Mouse (Mus musculus) heart, embryonic 13.5 days (tissue): ENCODE results near the gene Mpp4. TPM values are rescaled to one million over a fixed set of nuclear protein-coding genes. Genes with fewer than 3 reads are reported as not detected.

Experiments used
- ATAC-seq: fragments of 200-750 bp; cut with Nextera tagmentation; 2 replicates; pipeline ENCODE4 v1.8.0; 2017; ENCODE audit warnings: moderate TSS enrichment; ENCODE audit not compliant: insufficient number of reproducible peaks, low FRiP score, low TSS enrichment; ENCODE audit errors: extremely low read depth
- H3K27ac ChIP-seq: fragments of 300-500 bp; sonication (generic); replicated peaks from 2 replicates; pipeline ENCODE4 v1.5.1; 2015; ENCODE audit warnings: moderate library complexity, mild to moderate bottlenecking, inconsistent platforms
- H3K27me3 ChIP-seq: fragments of 300-500 bp; sonication (generic); replicated peaks from 2 replicates; pipeline ENCODE4 v1.6.1; 2015; ENCODE audit warnings: mild to moderate bottlenecking, inconsistent platforms
- H3K36me3 ChIP-seq: fragments of 300-500 bp; sonication (generic); 2 replicates; pipeline ENCODE4 v1.6.1; 2015; ENCODE audit warnings: mild to moderate bottlenecking, inconsistent platforms
- H3K4me1 ChIP-seq: fragments of 300-500 bp; sonication (generic); 2 replicates; pipeline ENCODE4 v1.6.1; 2015; ENCODE audit warnings: inconsistent platforms
- H3K4me2 ChIP-seq: fragments of 300-500 bp; sonication (generic); 2 replicates; pipeline ENCODE4 v1.6.1; 2015; ENCODE audit warnings: inconsistent platforms, mild to moderate bottlenecking, moderate library complexity
- H3K4me3 ChIP-seq: fragments of 300-500 bp; sonication (generic); 2 replicates; pipeline ENCODE4 v1.5.1; 2015; ENCODE audit warnings: moderate library complexity, mild to moderate bottlenecking, inconsistent platforms
- H3K9ac ChIP-seq: fragments of 300-500 bp; sonication (generic); 2 replicates; pipeline ENCODE4 v1.6.1; 2015; ENCODE audit warnings: inconsistent platforms, mild to moderate bottlenecking, moderate library complexity
- H3K9me3 ChIP-seq: fragments of 300-500 bp; sonication (generic); 2 replicates; pipeline ENCODE4 v1.6.1; 2016; ENCODE audit warnings: inconsistent platforms
- WGBS: fragments of 180-500 bp; shearing (Covaris S2); methylation state at CpG from one replicate; pipeline ENCODE4 v1.1.7; 2015; ENCODE audit warnings: mixed read lengths; 5-methylcytosine and 5-hydroxymethylcytosine counted together
- polyA plus RNA-seq: library from polyadenylated mRNA; unstranded; fragments of >200 nt; fragmentation: Nextera tagmentation; extraction: Ambion mirVana; gene quantifications from 2 replicates; pipeline ENCODE4 v1.2.1, GENCODE M21; 2015

The Mpp4 gene
- polyA plus RNA-seq, 1 experiment from 2014 or later: 0.23 TPM

DNA sequence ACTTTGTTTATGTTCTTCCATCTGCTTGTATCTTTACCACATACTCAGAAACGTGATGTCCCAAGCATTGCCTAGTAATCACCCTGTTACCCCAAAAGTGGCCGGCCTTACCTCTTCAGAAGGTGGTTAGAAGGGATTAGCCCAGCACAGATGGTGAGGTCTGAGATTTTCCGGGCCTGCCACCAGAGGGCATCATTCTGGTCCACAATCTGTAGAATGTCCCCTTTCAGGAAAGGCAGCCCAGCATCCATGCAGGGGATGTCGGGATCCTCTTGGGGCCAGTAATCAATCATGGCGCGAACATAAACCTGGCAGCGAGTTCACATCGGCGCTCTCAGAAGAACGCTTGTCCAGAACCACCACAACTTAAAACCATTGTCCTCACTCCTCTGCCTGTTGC, 18.6 kb downstream of the Mpp4 start:
- Histone ChIP-seq H3K4me3 (no peak overlapping the region), H3K9ac (no peak overlapping the region), H3K27me3 (no peaks in the 10 kb centered on the region; the same call in 1 of the 2 replicates), H3K4me2 (no peak overlapping the region), H3K4me1 (0 out of 2 replicates have a peak, but pooled peaks cover 4% of the 10 kb centered on the region), H3K27ac (no peak overlapping the region), H3K36me3 (no peaks in the 10 kb centered on the region), H3K9me3 (no peaks in the 10 kb centered on the region)
- ATAC-seq: no peak
- WGBS: 74% methylated on average over 10 of the region's 10 CpGs

DNA sequence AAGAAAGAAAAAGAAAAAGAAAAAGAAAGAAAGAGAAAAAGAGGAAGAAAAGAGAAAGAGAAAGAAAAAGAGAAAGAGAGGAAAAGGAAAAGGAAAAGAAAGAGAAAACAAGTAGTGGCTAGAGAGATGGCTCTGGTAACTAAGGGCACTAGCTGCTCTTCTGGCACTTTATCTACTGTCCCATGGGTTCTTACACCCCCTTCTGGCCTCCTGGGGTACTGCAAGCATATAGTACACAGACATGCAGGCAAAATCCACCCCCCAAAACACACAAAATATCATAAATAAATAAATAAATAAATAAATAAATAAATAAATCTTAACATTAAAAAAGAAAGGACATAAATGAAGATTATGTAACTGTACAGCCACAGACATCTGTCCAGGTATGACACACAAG, 20.4 kb downstream of the Mpp4 start:
- Histone ChIP-seq H3K27me3 (no peaks in the 10 kb centered on the region; the same call in 1 of the 2 replicates), H3K9me3 (no peaks in the 10 kb centered on the region), H3K36me3 (no peaks in the 10 kb centered on the region), H3K4me1 (0 out of 2 replicates have a peak, but pooled peaks cover 4% of the 10 kb centered on the region), H3K9ac (no peak overlapping the region), H3K4me3 (no peak overlapping the region), H3K4me2 (no peak overlapping the region), H3K27ac (no peak overlapping the region)
- no peak for ATAC-seq

GRCm38 (mm10) chr1:59134419-59134818, 28.8 kb downstream of the Mpp4 start:
- Histone ChIP-seq H3K4me2 (peak overlapping the region; percentile 16; the same call in 1 of the 2 replicates), H3K9ac (no peak overlapping the region; the same call in 1 of the 2 replicates), H3K36me3 (no peaks in the 10 kb centered on the region), H3K4me3 (no peak overlapping the region), H3K27ac (no peak overlapping the region; the same call in 1 of the 2 replicates), H3K27me3 (no peaks in the 10 kb centered on the region; the same call in none of the 2 replicates), H3K9me3 (no peaks in the 10 kb centered on the region), H3K4me1 (peaks cover 11% of the 10 kb centered on the region)
- 32% methylated on average over 5 of the region's 5 CpGs for WGBS
- ATAC-seq: no peak; the same call in 1 of the 2 replicates

- H3K27ac ChIP-seq: no peak overlapping the region
- H3K9me3 ChIP-seq: no peaks in the 10 kb centered on the region
- H3K9ac ChIP-seq: no peak overlapping the region
- no peaks in the 10 kb centered on the region for H3K36me3 ChIP-seq
- H3K4me1 ChIP-seq: peaks cover under 1% of the 10 kb centered on the region
- ATAC-seq: no peak
- WGBS: 63% methylated on average over 7 of the region's 7 CpGs
- H3K27me3 ChIP-seq: no peaks in the 10 kb centered on the region; the same call in none of the 2 replicates
- no peak overlapping the region for H3K4me2 ChIP-seq
- no peak overlapping the region for H3K4me3 ChIP-seq
Observed at GRCm38 (mm10) chr1:59128879-59129278, 34.3 kb downstream of the Mpp4 start.

DNA sequence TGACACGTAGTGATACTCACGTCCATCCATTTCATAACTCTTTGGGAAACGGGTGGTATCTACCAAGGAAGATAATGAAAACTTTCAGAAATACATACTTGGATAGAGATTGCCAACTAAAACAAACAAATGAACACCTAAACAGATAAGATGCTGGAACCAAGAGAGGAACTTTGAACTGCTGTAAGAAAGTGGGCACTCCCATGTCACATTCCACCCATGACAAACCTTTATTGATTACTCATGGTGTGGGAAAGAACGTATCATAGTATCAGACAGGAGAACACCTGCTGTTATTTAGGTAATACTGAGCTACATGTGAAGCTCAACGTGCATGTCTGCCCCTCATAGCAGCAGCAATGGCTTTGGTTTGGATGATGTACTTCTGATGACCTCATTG, 37.6 kb downstream of the Mpp4 start:
- Histone ChIP-seq H3K9ac (no peak overlapping the region), H3K4me2 (no peak overlapping the region), H3K9me3 (no peaks in the 10 kb centered on the region), H3K27me3 (no peaks in the 10 kb centered on the region; the same call in 1 of the 2 replicates), H3K4me3 (no peak overlapping the region), H3K4me1 (peaks cover 2% of the 10 kb centered on the region), H3K27ac (no peak overlapping the region), H3K36me3 (no peaks in the 10 kb centered on the region)
- 61% methylated on average over 5 of the region's 5 CpGs for WGBS
- no peak for ATAC-seq

DNA sequence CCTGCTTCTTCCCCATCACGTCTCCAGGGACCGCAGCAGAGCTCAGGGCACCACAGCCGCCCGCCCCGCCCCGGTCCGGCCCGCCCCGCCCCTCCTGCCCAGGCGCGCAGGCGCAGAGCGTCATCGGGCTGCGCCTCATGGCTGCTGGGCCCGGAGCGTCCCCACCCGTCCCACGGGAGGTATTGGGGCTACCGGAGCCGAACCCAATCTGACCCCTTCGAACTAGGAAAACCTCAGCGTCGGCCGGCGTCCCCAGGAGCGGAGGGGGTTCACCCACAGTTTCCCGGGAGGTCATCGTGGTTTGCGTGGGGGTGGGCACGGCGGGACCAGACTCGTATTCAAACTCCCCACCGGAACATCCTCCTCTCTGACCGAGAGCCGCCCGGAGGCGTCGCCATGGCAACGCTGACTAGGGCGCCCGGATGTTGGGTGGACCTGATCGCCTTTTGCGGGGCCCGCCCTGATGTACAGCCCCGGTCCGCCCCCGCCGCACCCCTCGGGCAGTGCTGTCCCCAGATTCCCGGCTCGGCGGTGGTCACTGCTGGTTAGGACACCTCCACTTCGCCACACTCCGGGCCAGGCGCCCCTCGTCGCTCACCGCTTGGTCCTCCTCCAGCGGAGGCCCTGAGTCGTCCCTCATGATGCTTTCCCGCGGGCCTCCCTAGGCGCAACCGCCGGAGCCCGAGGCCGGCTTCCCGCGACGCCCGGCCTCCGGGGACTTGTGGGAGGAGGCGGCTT, 43.3 kb downstream of the Mpp4 start, which contains the start of gene Tmem237:
Gene Tmem237, minus strand, starts transcription at position 689 of the 738 bp plus-strand sequence.
- H3K27ac ChIP-seq: peak within 1 kb of the TSS; percentile 69
- under 1% methylated on average over 74 of the region's 74 CpGs for WGBS
- H3K9me3 ChIP-seq: no peaks in the 10 kb centered on the region
- H3K4me2 ChIP-seq: peak within 1 kb of the TSS; percentile 89
- peaks cover 12% of the 10 kb centered on the region for H3K4me1 ChIP-seq
- peak within 1 kb of the TSS; percentile 71 for H3K4me3 ChIP-seq
- H3K27me3 ChIP-seq: no peaks in the 10 kb centered on the region
- ATAC-seq: peak; percentile 92
- H3K9ac ChIP-seq: peak within 1 kb of the TSS; percentile 86
- H3K36me3 ChIP-seq: peaks cover 5% of the 10 kb centered on the region; the same call in 1 of the 2 replicates

DNA sequence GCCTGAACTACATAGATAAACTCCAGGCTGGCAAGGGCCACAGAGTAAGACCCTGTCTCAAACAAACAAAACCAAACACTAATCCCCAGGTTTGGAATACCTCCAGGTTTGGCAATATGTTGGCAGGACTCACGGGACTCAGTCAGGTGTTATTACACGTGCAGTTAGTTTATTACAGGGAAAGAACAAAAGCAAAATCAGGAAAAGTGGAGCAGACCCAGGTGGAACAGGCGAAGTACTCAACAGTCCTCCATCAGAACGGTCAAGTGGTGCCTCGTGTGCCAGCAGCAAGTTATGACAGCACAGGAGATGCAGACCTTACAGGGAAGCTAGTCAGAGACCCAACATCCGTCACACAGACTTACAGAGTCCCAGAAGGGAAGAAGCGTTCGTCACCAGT, 52.7 kb downstream of the Mpp4 start:
- Histone ChIP-seq H3K36me3 (peaks cover 60% of the 10 kb centered on the region), H3K27me3 (no peaks in the 10 kb centered on the region), H3K4me1 (no peaks in the 10 kb centered on the region), H3K4me2 (no peak overlapping the region), H3K9me3 (no peaks in the 10 kb centered on the region), H3K4me3 (no peak overlapping the region), H3K27ac (no peak overlapping the region), H3K9ac (no peak overlapping the region)
- ATAC-seq: no peak
- 76% methylated on average over 8 of the region's 8 CpGs for WGBS

DNA sequence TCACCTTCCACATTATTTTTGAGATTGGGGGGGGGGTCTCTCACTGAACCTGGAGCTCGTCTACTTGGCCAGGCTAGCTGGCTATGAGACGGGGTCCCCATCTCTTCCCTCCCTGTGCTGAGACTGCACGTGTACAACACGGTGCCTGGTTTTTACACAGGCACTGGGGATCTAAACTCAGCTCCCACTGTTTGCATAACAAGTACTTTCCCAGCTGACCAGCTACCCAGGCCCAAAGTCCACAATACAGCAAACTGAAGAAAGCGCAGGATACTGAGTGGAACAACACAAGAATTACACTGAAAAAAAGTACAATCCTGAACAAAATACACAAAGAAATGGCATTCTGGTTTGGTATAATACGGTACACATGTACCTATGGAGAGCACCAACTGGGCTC, 61.1 kb downstream of the Mpp4 start:
- H3K9me3 ChIP-seq: no peaks in the 10 kb centered on the region
- H3K4me1 ChIP-seq: no peaks in the 10 kb centered on the region
- 83% methylated on average over 6 of the region's 6 CpGs for WGBS
- H3K27ac ChIP-seq: no peak overlapping the region
- no peak overlapping the region for H3K9ac ChIP-seq
- H3K27me3 ChIP-seq: no peaks in the 10 kb centered on the region
- peaks cover 35% of the 10 kb centered on the region for H3K36me3 ChIP-seq
- H3K4me3 ChIP-seq: no peak overlapping the region
- no peak for ATAC-seq
- no peak overlapping the region for H3K4me2 ChIP-seq

GRCm38 (mm10) chr1:59101020-59101419, 62.2 kb downstream of the Mpp4 start:
- Histone ChIP-seq H3K9ac (no peak overlapping the region), H3K4me1 (no peaks in the 10 kb centered on the region), H3K9me3 (no peaks in the 10 kb centered on the region), H3K27me3 (no peaks in the 10 kb centered on the region), H3K4me3 (no peak overlapping the region), H3K36me3 (peaks cover 28% of the 10 kb centered on the region), H3K4me2 (no peak overlapping the region), H3K27ac (no peak overlapping the region)
- ATAC-seq: no peak
- WGBS: 89% methylated on average over 5 of the region's 5 CpGs

DNA sequence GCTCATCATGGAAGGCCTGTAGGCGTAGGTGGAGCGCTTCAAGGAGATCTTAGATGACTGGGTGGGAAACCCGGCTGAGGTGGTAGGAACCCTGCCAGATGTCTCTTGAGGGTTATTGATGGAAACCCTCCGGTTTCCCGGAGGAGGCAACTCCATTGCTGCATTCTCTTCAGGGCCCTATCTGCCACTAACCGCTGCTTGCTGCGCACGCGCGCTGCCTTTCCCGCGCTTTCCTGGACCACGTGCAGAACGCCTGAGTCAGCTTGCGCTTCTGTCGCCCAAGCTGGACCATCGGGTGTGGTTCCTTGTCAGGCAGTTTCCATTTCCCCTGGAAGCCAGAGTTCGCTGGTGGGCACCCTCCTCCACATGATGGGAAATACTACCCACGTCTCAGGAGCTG, 68.5 kb downstream of the Mpp4 start, which contains the start of gene C2cd6:
Gene C2cd6, minus strand, starts transcription at position 196 of the 400 bp plus-strand sequence.
- WGBS: 81% methylated on average over 19 of the region's 19 CpGs
- H3K27me3 ChIP-seq: no peaks in the 10 kb centered on the region
- no peaks in the 10 kb centered on the region for H3K9me3 ChIP-seq

More for the DNA sequence above, 68.5 kb downstream of the Mpp4 start, which contains the start of gene C2cd6:
- Histone ChIP-seq H3K4me1 (no peaks in the 10 kb centered on the region), H3K9ac (no peak within 1 kb of the TSS), H3K36me3 (no peaks in the 10 kb centered on the region; the same call in 1 of the 2 replicates), H3K4me3 (no peak within 1 kb of the TSS), H3K4me2 (no peak within 1 kb of the TSS), H3K27ac (no peak within 1 kb of the TSS)
- ATAC-seq: no peak
